Mouse (Mus musculus): ENCODE results near the gene Zfp276.
"Not testable (repeated sequence)": the region's sequence is repeated elsewhere in the genome, so short reads cannot be mapped to it uniquely, and the experiment has no call there.

Zfp276 gene

GRCm38 (mm10) chr8:123254099-123254885 is at the start of gene Zfp276, which contains the start of gene Vps9d1:
Gene Zfp276, plus strand, starts transcription at chr8:123254195.
Gene Vps9d1, minus strand, starts transcription at chr8:123254348.
- DNase-seq (ENCODE audit: low spot score in 2 of 2), result peak; percentile 67 to 75

GRCm38 (mm10) chr8:123211876-123212275 is 42.1 kb upstream of the Zfp276 start:
- no peak for DNase-seq (ENCODE audit: low spot score in 2 of 2)

GRCm38 (mm10) chr8:123212321-123213117 is 41.5 kb upstream of the Zfp276 start, which contains the start of the genes Chmp1a and Spata33:
Gene Chmp1a, minus strand, starts transcription at chr8:123212763.
Gene Spata33, plus strand, starts transcription at chr8:123212832.
- DNase-seq (ENCODE audit: low spot score in 2 of 2), result peak; percentile 89 to 90

GRCm38 (mm10) chr8:123213118-123213772 is 40.8 kb upstream of the Zfp276 start:
- no peak for DNase-seq (ENCODE audit: low spot score in 2 of 2)

GRCm38 (mm10) chr8:123215430-123215829 is 38.6 kb upstream of the Zfp276 start:
- DNase-seq (ENCODE audit: low spot score in 2 of 2), result no peak

GRCm38 (mm10) chr8:123220917-123221316 is 33.1 kb upstream of the Zfp276 start:
- DNase-seq (ENCODE audit: low spot score in 2 of 2), result no peak

- DNase-seq (ENCODE audit: low spot score in 2 of 2), result peak; percentile 88 to 89
Observed at GRCm38 (mm10) chr8:123224278-123225266, 29.4 kb upstream of the Zfp276 start, which contains the start of gene Cdk10. Gene Cdk10, plus strand, starts transcription at chr8:123224842.

GRCm38 (mm10) chr8:123228416-123228815 is 25.6 kb upstream of the Zfp276 start:
- DNase-seq (ENCODE audit: low spot score in 2 of 2), result no peak

GRCm38 (mm10) chr8:123230326-123230725 is 23.7 kb upstream of the Zfp276 start:
- DNase-seq (ENCODE audit: low spot score in 2 of 2), result not testable (repeated sequence)

GRCm38 (mm10) chr8:123231742-123232141 is 22.3 kb upstream of the Zfp276 start:
- DNase-seq (ENCODE audit: low spot score in 2 of 2), result no peak

GRCm38 (mm10) chr8:123232553-123232952 is 21.4 kb upstream of the Zfp276 start:
- DNase-seq (ENCODE audit: low spot score in 2 of 2), result no peak

GRCm38 (mm10) chr8:123233300-123233699 is 20.7 kb upstream of the Zfp276 start:
- DNase-seq (ENCODE audit: low spot score in 2 of 2), result no peak

GRCm38 (mm10) chr8:123233760-123234159 is 20.2 kb upstream of the Zfp276 start:
- no peak for DNase-seq (ENCODE audit: low spot score in 2 of 2)

- no peak for DNase-seq (ENCODE audit: low spot score in 2 of 2)
Observed at GRCm38 (mm10) chr8:123234918-123235519, 19.0 kb upstream of the Zfp276 start.

GRCm38 (mm10) chr8:123235520-123236497 is 18.2 kb upstream of the Zfp276 start, which contains the start of gene Spata2l:
Gene Spata2l, minus strand, starts transcription at chr8:123236233.
- DNase-seq (ENCODE audit: low spot score in 2 of 2), result peak; percentile 80 to 89

- DNase-seq (ENCODE audit: low spot score in 2 of 2), result no peak
Observed at GRCm38 (mm10) chr8:123239398-123239797, 14.6 kb upstream of the Zfp276 start.

- no peak for DNase-seq (ENCODE audit: low spot score in 2 of 2)
Observed at GRCm38 (mm10) chr8:123242107-123242923, 11.7 kb upstream of the Zfp276 start.

GRCm38 (mm10) chr8:123243053-123243452 is 10.9 kb upstream of the Zfp276 start:
- DNase-seq (ENCODE audit: low spot score in 2 of 2), result no peak

Measured in natural killer cell, adult 2 months (primary cell).